Mouse (Mus musculus) telencephalon, adult 2 months (tissue): ENCODE data around the gene Armc9.

Source experiments
- DNase-seq: peaks from one replicate; pipeline ENCODE4 v3.0.0-alpha.2; 2011; ENCODE audit warnings: low read depth, low spot score

Gene Armc9

GRCm38 (mm10) chr1:86277055-86277454 is 122.5 kb downstream of the Armc9 start:
- DNase-seq: no peak

DNA sequence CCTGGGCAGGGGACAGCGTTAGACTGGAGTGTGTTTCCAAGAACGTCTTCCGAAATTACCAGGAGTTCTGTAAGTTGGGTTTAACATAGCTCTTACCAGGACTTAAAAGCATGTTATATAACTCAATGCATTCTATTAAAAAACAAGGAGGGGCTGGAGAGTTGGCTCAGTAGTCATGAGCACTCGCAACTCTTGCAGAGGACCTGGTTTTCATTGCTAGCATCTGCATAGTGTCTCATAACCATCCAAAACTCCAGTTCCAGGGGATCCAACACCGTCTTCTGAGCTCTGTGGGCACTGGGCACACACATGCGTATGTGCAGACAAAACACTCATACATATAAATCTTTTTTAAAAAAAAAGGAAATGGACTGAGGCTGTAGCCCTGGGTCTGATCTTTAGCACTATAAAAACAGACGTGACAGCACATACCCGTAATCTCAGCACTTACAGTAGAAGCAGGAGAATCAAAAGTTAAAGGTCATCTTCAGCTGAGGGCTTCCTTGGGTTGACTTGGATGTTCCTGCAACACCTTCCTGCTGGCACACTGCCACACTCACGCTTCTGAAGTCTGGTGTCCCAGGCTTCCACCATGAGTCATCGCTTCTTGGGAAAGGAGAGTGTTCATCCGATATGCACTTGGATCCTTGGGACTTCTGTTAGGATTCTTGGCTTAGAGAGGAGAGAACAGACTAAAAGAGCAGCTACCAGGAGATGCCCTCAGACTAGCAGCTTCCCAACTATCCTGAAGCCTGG is 127.4 kb downstream of the Armc9 start:
- peak; percentile 50 for DNase-seq

DNA sequence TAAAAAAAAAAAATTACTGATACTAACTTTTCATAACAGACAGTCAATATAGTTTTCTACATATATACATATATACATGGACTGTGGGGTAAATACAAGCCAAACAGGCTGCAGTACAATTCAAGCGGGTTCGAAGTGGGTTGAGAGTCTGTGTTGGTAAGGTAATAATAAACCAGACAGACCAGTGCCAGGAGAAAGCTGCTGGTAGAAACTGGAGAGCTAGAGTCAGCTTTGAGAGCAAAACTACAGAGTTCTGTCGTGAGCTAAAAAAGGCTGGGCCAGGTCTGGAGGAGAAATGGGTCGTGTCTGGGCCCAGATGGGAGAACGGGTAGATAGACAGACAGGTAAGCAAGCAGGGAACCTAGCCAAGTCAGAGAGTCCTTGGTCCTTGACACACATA is 129.5 kb downstream of the Armc9 start:
- DNase-seq: no peak

DNA sequence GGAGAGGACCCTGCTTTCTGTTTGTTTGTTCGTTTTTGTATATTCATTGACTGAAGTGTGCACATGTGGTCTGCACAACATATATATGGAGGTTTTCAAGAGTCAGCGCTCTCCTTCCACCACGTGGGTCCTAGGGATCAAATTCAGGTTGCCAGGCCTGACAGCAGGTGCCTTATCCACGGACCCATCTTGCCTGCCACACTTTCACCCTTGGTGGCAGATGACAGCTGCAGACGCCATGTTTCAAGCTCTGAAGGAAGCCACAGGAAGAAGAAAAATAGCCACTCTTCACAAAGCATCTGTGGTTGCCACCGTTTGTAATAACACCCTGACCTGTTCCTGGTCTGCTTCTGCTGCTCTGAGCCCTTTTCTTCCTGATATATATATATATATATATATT is 130.7 kb downstream of the Armc9 start:
- DNase-seq: no peak

- no peak for DNase-seq
These were observed 132.9 kb downstream of the Armc9 start for GRCm38 (mm10) chr1:86287473-86287872.

DNA sequence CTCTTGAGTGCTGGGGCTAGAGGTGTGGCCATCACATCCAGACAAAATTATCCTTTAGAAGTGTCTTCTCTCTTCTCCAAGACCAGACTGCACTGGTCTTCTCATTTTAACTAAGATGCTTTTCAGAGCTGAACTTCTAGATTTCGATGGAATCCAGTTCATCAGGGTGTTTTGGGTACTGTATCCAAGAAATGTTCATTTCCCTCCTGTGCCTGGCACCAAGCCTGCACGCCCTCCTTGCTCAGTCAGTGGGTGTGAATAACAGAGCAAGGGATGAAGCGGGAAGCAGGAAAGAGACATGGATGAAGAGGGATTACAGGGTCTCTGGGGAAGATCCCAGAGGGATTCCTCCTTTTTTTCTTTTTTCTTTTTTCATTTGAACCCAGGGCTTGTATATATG is 135.9 kb downstream of the Armc9 start:
- no peak for DNase-seq

GRCm38 (mm10) chr1:86293091-86293490 is 138.5 kb downstream of the Armc9 start:
- no peak for DNase-seq

DNA sequence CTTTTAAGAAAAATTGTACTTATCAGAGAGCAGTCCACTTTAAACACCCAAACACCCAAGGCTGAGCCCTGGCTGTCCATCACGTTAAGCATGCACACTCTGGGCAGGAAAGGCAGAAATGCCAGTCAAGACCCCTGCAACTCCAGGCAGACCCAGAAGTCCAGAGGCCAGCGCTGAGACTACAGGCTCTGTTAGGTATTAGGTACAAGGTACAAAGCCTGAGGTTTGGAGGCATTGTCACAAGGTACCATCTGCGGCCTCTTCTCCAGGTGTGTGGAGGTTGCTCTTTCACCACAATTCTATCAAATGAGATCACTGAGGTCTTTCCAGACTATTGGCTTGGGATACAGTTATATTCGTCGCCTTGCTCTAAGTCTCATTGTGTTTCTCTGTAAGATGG is 139.3 kb downstream of the Armc9 start:
- DNase-seq: no peak

- no peak for DNase-seq
These were observed 139.9 kb downstream of the Armc9 start for GRCm38 (mm10) chr1:86294472-86294871.

DNA sequence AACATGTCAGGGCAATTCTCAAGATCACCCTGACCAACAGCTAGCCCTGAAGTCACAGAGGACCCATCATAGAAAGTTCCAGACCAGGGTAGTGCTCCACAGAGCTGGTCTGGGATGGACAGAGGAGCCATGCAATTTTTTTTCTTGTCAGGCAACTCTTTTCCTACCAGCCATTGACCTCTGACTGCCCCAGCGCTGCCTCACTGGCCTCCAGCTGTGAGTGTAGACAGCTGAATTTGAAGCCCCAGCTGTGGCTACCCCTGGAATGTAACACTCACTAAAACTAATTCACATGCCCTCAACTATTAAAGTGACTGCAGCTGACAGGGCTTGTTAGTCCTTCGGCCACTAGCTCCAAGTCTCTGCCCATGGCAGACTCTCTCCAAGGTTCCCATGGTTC is 145.5 kb downstream of the Armc9 start:
- no peak for DNase-seq

- no peak for DNase-seq
These were observed 146.2 kb downstream of the Armc9 start for GRCm38 (mm10) chr1:86300731-86301130.

DNA sequence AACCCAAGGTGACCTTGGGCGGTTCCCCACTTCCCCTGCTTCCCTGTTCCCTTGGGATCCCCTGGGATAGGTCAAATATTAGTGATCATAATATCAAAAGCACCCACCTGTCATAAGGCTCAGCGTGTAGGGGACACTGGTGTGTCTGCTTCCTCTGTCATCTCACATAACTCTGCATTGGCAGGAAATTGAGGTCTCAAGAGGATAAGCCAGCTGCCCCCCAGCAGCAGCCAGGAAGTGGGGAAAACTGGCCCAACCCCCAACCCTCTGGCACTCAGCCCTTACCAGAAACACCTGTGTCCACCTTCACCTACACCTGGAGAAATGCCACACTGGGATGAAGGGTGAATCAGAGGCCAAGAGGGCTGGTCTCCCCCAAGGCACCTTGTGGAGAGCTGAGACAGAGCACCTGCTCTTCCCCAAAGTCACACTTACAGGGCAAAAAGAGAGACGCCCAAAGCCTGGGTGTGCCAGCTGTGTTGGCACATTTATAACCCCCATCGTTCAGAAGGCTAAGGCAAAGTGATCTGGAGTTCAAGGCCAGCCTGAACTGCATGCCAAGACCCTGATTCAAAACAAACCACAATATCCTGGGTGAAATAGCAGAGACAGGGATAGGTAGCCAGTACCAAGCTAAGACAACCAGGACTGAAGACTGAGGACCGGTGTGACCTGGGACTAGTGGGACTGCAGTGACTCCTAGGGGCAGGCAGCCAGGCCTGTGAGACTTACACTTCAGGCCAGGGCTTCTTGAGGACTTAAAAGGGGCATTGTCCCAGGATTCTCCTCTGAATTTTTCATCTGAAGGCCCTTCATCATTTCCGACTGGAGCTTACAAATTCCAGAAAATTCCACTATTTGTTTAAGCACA is 146.9 kb downstream of the Armc9 start:
- no peak for DNase-seq

DNA sequence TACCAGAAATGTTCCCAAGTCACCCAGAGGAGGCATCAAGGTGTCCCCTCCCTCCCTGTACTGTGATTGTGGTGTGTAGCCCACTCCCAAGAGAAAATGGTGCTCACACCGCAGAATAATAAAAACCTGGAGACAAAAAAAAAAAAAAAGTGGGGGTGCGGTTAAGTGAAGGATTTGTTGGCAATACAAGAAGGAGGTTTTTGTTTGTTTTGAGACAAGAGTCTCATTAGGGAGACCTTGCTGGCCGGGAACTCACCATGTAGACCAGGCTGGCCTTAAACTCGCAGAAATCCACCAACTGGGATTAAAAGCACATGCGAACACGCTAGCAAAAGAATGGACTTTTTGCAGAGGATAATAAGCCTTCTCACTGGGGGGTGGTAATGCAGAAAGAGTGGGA is 148.0 kb downstream of the Armc9 start, which contains the start of gene B3gnt7:
TSS of gene B3gnt7 (plus strand) at position 301 of the 400 bp plus-strand sequence.
- DNase-seq: no peak

DNA sequence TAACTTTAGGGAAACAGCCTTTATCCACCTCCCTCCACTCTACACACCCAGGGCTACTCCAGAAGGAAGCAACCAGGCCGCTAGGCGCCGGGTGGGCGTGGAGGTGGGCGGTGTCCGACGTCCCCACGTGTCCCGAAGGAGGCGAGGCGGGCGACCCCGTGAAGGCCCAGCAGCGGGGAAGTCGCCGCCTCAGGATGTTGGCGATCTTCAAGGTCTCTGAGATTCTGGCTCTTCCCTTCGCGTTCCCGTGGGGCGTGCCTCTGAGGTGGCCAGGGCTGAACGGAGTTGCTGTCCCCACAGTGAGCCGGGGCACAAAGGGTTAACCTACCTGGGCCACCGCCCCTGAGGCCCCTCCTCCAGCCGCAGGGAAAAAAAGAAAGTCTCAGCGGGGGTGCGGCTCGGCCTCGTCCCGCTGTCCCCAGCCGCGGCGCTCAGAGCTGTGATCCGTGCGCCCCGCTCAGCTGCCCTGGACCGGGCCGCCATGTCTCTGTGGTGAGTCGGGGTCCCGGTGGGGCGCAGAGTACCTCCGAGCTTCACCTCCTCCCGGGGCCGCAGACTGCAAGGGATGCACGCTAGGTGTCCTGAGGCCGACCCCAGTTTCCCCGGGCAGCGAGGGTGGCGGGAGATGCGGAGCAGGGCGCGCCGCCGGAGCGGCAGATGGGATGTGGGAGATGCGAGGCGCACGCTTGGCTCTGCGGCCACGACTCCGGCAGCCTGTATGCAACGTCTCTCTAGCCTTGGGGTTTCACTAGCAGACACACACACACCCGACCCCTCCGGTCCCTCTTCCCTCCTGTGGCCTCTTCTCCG is 148.7 kb downstream of the Armc9 start:
- no peak for DNase-seq

DNA sequence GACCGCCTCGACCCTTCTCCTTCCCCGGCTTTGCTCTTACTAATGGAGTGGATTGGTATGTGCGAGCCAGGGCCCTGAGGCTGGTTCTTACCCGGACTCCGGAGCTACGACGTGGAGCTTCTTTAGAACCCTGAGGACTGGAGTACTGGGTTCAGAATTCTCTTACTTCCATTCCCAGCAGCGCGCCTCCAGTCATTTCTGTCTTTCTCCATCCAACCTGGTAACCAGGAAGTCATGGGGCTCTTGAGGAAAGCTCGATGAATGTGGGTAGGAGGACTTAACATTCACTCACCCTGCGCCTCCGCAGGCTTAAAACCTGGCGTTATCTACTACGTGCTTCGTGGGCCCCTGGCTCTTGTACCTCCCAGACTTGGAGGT is 149.3 kb downstream of the Armc9 start:
- no peak for DNase-seq

- no peak for DNase-seq
These were observed 152.1 kb downstream of the Armc9 start for GRCm38 (mm10) chr1:86306686-86307085.

GRCm38 (mm10) chr1:86307177-86307762 is 152.7 kb downstream of the Armc9 start:
- DNase-seq: no peak

DNA sequence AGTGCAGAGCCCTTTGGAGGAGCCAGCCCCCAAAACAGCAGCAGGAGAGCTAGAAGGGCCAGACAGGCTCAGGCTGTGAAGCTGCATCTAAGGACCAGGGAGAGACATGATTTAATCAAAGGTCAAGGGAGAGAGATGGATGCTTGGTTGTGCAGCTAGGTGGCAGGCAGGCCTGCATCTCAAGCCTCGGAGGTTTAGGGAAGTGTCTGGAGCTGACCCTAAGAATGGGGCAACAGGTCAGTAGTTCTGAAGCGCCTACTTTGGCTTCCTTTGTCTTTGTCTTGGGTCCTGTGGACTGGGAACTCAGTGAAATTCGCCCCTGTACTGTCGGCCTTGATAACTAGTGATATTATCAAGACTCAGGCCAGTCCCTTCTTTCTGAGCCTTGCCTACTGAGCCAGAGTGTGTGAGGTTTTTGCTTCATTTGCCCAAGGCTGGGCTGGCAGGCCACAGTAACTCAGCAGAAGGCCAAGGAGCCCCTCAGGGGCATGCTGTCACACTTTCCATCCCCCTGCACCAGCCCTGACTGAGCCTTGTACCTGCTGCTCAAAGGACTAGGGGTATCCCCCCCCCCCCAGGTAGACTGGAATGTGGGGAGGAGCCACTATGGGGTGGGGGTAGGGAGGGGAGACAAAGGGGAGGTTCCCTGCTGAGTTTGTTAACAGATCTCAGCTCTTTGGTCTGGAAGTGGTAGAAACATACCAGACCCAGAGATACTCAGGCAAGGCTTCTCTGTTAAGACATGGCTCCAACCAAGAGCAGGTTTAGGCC is 153.5 kb downstream of the Armc9 start:
- DNase-seq: no peak

DNA sequence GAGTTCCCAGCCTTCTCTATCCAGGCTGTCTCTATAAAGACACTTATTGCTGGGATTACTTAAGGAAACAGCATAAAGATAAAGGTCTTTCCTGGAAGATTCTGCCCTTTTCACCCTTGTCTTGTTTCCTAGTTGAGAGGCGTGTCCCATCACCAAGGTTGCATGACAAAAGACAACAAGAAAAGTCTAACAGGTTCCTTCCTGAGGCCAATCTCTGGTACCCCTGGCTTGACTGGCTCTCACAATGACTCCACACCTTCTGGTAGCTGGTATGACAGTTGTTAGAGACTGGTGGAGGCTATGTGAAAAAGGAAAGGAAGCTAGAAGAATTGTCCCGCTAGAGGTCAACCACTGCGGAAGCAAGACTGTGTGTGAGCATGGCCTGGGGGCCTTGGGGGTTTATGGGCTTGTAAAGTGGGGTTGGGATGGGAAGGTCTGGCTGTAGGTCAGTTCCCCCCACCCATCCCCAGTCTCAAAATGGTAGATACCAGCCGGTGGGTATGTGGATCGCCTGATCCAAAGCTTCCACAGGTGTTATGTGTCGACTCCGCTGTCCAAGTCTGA is 154.8 kb downstream of the Armc9 start:
- no peak for DNase-seq

GRCm38 (mm10) chr1:86310536-86311310 is 156.1 kb downstream of the Armc9 start:
- DNase-seq: no peak
